Mouse (Mus musculus): ENCODE data around the gene Hyal2.

Gene Hyal2

DNA sequence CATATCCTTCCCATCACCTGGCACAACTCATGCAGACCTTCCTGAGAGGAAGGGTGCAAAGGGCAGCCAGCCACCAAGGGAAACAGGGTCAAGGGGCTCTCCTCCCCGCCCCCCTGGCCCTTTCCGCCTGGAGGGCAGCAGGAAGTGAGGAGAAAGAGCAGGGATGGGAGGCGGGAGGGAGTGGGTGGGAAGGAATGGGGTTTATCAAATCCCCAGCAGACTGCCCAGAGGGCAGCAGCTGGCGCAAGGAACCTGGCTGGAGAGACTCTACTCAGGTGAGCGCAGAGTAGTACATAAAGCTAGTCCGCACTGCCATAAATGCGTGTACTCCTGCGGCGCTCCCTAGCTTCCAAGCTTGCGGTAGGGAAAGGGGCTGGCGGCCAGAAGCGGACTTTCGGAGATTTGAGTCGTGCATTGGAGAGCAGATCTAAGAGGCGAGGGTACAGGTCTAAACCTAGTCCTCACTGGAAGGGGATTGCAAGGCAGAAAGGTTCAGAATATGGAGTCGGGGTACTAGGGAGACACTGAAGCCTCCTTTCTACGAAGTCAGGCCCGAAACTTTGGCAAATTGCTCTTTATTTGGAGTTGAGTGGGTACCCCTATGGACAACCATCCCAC lies at the start of gene Hyal2:
Hyal2 (plus strand) TSS at position 244 of the 618 bp plus-strand sequence.
- in situ Hi-C loops (cut with MboI, MseI) = no loop called here

DNA sequence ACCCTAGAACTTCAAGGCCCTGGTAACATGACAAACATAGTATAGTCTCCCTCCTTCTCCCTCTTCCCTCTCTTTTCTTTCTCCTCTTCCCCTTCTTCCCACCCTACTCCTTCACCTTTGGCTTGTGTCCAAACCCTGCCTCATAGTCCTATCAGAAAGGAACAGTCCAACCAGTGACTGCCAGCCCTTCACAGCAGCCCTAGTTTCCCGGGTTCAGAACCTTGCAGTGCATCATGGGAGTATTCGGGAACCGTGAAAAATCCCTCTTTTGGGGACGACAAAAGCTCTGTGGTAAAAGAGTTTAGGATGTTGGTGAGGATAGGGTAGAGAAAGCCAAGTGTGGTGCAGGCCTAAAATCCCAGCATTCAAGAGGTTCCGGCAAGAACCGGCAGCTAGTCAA lies 47.4 kb upstream of the Hyal2 start:
- in situ Hi-C loops (cut with MboI, MseI) = loop anchor here (5.0 kb wide), 1 partner anchor 623 kb away; no protein-coding TSS in a partner anchor

DNA sequence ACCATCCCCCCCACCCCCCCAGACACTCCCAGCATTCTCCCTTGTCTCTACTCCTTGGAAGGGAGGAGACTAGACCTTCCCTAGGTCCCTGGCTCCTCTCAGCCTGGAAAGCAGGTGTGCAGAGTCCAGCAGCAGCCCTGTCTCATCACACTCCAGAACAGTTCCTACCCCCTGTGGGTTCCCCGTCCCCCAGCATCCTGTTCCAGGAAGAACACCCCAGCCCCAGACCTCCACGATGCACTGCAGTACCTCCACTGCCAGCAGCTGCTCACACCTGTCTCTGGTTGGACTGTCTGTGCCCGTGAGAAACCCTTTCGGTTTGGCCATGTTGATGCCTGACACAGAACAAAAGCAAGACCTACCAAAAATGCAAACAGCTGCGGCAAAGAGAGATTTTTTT lies 46.6 kb upstream of the Hyal2 start:
- in situ Hi-C loops (cut with MboI, MseI) = loop anchor here (5.0 kb wide), 1 partner anchor 624 kb away; no protein-coding TSS in a partner anchor

DNA sequence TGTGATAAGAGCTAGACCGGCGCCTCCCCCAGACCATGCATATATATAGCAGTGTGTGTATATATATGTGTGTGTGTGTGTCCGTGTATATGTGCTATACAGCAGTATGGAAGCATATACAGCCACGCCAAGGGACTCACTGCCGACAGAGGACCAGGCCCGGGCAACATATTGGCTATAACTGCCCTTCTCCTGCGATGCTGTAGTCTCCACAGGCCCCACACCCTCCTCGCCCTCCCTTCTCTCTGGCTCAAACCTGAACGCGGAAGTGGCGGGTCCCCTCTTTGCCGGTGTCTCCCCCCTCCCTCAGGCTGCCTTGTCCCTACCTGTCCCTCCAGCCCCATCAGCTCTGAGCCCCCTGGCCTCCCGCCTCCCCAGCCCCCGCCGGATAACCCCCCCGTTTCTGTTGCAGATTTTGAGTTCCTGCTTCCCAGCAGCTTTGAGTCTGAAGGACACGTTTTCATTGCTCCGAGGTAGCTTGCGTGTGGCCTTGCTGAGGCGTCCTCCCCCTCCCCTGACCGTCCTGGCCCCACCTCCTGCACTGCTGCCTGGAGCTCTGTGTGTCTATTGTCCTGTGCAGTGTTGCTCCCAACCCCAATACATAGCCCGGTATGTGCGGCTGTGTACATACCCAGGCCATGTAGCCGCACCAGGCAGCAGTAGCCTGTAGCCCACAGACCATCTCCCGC lies 45.9 kb upstream of the Hyal2 start:
- in situ Hi-C loops (cut with MboI, MseI) = loop anchor here (5.0 kb wide), 1 partner anchor 625 kb away; no protein-coding TSS in a partner anchor

DNA sequence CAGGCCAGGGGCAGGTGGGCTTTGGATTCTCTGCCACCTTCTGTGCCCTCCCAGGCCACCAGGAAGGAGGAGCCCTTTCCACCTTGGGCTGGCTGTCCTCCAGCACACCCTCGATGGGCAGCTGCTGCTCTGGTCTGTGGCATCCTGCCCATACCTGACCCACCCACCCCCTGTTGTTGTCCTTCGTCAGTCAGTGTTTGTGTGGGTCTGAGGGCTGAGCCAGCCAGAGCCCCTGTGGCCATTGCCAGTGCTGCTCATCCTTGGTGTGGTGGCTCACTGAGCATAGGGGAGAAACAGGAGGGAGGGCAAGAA lies 45.4 kb upstream of the Hyal2 start:
- in situ Hi-C loops (cut with MboI, MseI) = loop anchor here (5.0 kb wide), 1 partner anchor 625 kb away; no protein-coding TSS in a partner anchor

DNA sequence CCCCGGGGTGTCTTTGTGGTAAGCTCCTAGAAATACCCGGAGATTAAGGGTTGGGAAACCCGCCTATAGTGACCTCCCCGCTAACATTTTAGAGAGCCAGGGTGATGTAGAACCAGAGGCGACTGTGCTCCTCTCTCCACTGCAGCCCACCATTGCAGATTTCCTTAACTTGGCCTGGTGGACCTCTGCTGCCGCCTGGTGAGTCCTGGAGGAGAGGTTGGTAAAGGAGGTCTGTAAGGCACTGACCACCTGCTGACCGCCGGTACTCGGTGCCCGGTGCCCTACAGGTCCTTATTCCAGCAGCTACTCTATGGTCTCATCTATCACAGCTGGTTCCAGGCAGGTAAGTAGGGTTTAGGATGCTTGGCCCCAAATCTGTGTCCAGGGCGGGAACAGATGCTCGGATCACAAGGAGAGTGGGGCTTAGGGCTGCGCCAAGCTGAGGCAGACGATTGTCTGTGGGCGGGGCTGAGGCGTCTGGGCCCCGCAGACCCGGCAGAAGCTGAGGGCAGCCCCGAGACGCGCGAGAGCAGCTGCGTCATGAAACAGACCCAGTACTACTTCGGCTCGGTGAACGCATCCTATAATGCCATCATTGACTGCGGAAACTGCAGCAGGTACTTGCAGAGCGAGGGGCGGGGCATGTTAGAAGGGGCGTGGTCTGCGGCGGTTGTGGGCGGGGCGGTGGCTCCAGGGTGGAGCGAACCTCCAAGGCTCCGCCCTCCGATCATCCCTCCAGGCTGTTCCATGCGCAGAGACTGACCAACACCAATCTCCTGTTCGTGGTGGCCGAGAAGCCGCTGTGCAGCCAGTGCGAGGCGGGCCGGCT lies 41.3 kb upstream of the Hyal2 start:
- in situ Hi-C loops (cut with MboI, MseI) = loop anchor here (25.0 kb wide), 1 partner anchor 1536 kb away; the partner anchor contains the start of genes Atrip and Trex1

DNA sequence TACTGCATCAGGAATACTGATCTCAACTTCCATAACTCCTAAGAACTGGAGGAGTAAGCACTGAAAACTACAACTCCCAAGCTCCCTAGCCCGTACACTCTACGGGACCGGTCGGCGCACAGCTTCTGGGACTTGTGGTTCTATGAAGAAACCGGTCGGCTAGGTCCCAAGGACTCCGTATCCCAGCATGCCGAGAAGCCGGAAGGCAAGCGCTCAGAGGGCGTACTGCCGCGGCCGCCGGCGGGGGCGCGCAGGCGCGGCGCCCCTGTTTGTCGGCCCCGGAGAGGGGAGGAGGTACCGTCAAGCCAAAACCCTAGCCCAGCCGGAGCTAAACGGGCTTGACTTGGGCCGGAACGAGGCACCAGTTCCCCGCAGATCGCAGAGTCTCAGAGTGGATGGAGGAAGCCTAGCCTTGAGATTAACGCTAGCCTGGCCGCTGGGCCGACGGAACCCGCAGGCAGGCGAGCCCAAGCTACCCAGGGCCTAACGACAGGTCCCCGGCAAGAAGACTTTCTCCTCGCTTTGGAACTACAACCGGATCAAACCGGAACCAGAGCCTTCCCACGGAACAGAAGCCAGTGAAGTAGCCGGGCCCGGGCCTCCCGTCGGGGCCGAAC lies 33.8 kb upstream of the Hyal2 start, which contains the start of gene Tmem115:
Tmem115 (plus strand) TSS at position 155 of the 617 bp plus-strand sequence.
- in situ Hi-C loops (cut with MboI, MseI) = loop anchor here (25.0 kb wide), 1 partner anchor 1528 kb away; the partner anchor contains the start of genes Atrip and Trex1

DNA sequence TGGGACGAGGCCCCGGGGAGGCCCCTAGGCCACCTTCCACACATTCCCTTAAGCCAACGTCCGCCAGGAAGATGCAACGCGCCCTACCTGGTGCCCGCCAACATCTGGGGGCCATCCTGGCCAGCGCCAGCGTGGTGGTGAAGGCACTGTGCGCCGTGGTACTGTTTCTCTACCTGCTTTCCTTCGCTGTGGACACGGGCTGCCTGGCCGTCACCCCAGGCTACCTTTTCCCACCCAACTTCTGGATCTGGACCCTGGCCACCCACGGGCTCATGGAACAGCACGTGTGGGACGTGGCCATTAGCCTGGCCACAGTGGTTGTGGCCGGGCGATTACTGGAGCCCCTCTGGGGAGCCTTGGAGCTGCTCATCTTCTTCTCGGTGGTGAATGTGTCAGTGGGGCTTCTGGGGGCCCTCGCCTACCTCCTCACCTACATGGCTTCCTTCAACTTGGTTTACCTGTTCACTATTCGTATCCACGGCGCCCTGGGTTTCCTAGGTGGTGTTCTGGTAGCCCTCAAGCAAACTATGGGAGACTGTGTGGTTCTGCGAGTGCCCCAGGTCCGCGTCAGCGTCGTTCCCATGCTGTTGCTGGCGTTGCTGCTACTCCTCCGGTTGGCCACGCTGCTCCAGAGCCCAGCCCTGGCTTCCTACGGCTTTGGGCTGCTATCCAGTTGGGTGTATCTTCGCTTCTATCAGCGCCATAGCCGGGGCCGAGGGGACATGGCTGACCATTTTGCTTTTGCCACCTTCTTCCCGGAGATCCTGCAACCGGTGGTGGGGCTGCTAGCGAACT lies 33.1 kb upstream of the Hyal2 start:
- in situ Hi-C loops (cut with MboI, MseI) = loop anchor here (25.0 kb wide), 1 partner anchor 1528 kb away; the partner anchor contains the start of genes Atrip and Trex1

DNA sequence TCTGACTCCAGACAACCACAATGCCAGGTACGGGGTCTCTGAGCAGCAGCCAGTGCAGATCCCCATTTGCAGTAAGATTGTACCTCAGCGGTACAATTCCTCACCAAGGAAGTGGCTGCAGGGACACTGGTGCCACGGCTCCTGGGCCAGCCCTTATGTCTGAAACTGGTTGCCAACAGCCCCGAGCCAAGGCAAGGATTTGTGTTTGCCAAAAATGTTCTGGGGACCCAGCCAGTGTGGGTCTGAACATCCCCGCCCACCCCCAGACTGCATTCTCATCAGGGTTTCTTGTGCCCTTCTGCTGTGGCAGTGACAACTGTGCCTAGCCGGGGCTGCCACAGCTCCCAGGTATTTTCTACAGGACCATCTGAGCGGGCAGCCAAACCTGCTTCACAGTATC lies 29.5 kb upstream of the Hyal2 start:
- in situ Hi-C loops (cut with MboI, MseI) = loop anchor here (25.0 kb wide), 1 partner anchor 1524 kb away; the partner anchor contains the start of genes Atrip and Trex1

DNA sequence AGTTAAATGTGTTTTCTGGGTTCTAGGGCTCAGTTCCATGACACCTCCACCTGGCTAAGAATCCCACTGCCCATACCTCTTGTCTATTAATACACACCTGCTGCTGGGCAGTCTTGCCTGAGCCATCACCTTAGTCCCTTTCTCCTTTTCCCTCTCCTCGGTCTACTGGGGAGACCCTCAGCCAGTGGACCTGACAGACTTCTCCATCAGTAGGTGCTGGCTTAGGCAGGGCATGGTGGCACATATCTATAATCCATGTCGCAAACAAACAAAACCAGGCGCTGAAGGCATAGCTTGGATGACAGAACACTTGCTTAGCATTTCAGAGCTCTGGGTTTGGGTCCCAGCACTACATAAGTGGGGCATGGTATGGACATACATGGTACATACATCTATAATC lies 29.0 kb upstream of the Hyal2 start:
- in situ Hi-C loops (cut with MboI, MseI) = loop anchor here (25.0 kb wide), 1 partner anchor 1524 kb away; the partner anchor contains the start of genes Atrip and Trex1

DNA sequence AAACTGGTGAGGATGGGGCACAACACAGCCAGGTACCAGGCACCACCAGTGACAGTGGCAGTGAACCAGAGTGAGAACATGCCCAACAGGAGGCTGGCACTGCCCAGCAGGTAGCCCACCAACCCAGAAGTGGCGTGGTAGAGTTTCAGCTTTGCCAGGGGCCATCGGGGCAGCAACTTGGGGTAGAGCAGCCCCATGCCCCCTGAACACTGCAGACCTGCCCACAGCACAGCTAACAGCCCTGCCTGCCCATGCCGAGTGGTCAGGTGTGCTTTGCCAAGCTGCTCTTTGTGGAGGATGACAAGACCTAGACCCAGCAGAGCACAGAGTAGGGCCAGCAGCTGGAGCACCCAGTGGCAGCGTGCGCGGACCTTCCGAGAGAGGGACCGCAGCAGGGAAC lies 27.8 kb upstream of the Hyal2 start:
- in situ Hi-C loops (cut with MboI, MseI) = loop anchor here (10.0 to 25.0 kb wide), 2 partner anchors 1095 to 1522 kb away; partner anchors contain the start of genes Abhd14a, Abhd14b, Atrip and Trex1

DNA sequence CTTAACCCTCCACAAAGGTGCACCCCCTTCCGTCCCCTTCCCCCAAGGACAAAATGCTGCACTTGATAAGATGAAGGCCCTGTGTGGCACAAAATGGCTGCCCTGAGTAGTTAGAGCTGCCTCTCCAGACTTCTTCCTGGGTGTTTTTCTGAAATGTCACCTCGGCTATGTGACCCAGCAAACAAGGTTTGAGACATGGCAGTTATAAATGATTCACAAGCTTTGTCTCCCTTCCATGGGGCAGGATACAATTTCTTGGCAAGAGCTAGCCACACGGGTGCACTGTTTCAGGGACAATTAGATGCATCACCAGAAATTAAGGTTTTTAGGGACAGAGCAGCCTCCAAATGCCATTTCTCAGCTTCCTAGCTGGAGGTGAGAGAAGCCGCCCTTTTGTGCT lies 27.3 kb upstream of the Hyal2 start:
- in situ Hi-C loops (cut with MboI, MseI) = loop anchor here (10.0 to 25.0 kb wide), 2 partner anchors 1096 to 1522 kb away; partner anchors contain the start of genes Abhd14a, Abhd14b, Atrip and Trex1

DNA sequence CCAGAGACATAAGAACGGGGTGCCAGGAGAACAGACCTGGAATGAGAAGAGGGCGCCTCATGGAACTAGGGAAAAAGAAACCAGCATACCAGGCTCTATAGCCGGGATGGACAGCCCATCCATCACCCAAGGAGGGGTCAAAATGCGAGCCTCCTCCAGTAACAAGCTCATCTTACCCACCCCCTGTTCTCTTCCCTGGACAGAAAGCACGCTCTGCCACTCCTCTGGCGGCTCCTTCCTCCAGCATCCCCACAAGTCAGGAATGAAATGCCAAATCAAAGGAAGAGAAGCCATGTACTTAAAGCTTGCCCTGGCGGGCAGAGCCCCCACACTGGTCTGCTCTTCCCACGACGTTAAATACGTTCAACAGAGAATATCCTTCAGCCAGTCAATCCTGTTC lies 26.7 kb upstream of the Hyal2 start:
- in situ Hi-C loops (cut with MboI, MseI) = loop anchor here (10.0 to 25.0 kb wide), 2 partner anchors 1096 to 1521 kb away; partner anchors contain the start of genes Abhd14a, Abhd14b, Atrip and Trex1

DNA sequence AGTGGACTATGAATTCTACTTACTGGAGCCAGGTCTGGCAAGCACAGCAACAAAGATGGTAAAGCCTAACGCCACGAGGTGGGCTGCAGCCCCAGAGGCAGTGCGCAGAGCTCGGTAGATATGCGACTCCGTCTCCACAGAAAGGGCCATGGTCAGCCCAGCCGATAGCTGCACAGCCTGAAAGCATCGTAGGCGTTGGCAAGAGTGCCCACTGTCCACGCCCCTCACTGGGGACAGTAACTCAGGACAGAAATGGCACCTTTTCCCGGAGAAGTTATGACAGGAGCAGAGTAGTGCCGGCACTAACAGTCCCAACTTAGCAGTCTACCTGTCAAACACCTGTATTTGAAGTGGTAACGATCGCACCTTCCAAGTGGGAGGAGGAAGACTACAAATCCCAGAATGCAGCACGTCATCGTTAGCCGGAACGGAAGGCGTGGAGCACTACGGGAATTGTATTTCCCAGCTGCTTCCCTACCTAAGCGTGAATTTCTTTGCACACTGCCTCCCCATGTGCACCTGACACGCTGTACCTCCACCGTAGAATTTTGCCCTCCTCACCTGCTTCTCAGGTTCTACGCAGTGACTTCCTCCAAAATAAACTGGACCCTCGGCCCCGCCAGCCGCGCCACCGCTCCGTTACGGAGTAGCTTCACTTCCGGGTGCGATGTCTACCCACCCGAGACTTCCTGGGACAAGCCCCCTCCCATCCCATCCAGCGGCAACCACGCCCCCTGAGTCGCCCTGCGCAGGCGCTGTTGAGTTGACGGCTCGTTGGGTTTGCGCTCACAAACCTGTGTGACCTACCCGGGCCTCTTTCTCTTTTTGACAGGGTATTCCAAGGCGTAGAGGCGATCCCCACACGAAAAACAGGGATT lies 26.0 kb upstream of the Hyal2 start, which contains the start of the genes Cyb561d2 and Nprl2:
Cyb561d2 (minus strand) TSS at position 720 of the 878 bp plus-strand sequence.
Nprl2 (plus strand) TSS at position 753 of the 878 bp plus-strand sequence.
- in situ Hi-C loops (cut with MboI, MseI) = loop anchor here (10.0 to 25.0 kb wide), 2 partner anchors 1097 to 1521 kb away; partner anchors contain the start of genes Abhd14a, Abhd14b, Atrip and Trex1

DNA sequence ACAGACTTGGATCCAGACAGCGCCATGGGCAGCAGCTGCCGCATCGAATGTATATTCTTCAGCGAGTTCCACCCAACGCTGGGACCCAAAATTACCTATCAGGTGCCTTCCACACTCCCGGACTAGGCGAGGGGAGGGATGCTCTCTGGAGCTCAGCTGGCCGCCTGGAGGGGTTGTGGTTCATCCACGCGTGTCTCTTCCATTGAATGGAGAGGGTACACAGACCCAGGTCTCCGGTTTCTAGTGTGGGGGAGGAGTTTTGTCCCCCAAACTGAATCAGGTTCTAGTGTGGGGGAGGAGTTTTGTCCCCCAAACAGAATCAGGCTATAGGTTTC lies 25.4 kb upstream of the Hyal2 start:
- in situ Hi-C loops (cut with MboI, MseI) = loop anchor here (10.0 to 25.0 kb wide), 2 partner anchors 1098 to 1520 kb away; partner anchors contain the start of genes Abhd14a, Abhd14b, Atrip and Trex1

DNA sequence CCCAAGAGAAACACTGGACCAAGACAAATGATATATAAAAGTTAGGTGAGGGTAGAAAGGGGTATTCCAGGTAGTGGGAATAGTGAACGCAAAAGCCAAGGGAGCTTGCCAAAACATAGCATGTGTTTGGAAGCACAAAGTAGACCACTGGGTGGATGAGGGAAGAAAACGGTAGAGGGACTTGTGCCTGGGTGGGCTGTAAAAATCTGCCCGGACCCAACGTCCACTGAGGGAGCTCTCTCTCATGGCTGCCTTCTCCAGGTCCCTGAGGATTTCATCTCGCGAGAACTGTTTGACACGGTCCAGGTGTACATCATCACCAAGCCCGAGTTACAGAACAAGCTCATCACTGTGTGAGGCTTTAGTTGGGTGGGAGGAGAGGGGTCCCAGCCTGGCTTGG lies 25.0 kb upstream of the Hyal2 start:
- in situ Hi-C loops (cut with MboI, MseI) = loop anchor here (10.0 to 25.0 kb wide), 2 partner anchors 1098 to 1520 kb away; partner anchors contain the start of genes Abhd14a, Abhd14b, Atrip and Trex1

DNA sequence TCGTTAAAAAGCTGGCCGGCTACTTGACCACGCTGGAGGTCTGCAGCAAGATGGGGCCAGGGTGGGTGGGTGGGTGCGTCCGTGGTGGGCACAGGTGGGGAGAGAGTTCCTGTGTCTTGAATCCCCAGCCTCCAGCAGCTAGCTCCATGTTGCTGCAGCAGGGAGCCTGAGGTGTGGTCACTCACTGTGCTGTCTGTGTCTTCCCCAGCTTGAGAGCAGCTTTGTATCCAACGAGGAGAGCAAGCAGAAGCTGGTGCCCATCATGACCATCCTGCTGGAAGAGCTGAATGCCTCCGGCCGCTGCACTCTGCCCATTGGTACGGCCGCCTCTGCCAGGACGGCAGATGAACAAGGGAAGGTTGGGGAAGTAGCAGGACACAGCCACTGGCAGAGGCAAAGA lies 24.4 kb upstream of the Hyal2 start:
- in situ Hi-C loops (cut with MboI, MseI) = loop anchor here (10.0 to 25.0 kb wide), 2 partner anchors 1098 to 1519 kb away; partner anchors contain the start of genes Abhd14a, Abhd14b, Atrip and Trex1

DNA sequence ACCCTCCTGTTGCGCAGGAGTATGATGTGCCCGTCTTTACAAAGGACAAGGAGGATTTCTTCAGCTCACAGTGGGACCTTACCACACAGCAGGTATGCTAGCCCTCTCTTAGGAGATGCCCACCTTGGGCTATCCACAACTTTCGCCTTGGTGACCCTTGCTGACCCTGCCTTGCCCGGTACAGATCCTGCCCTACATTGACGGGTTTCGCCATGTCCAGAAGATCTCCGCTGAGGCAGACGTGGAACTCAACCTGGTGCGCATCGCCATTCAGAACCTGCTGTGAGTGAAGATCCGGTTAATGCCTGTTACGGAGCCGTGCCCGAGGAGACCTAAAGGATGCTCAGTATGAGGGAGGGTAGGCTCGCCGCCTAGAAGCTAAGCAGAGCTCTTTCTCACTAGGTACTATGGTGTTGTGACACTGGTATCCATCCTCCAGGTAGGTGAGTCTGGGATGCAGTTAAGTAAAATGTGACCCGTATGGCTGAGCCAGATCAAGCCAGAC lies 23.5 kb upstream of the Hyal2 start:
- in situ Hi-C loops (cut with MboI, MseI) = loop anchor here (10.0 to 25.0 kb wide), 2 partner anchors 1099 to 1518 kb away; partner anchors contain the start of genes Abhd14a, Abhd14b, Atrip and Trex1

All from T-helper 2 cell (primary cell).